11 mouse cellular contexts compared by ENCODE assay signal in the genomic region with DNA sequence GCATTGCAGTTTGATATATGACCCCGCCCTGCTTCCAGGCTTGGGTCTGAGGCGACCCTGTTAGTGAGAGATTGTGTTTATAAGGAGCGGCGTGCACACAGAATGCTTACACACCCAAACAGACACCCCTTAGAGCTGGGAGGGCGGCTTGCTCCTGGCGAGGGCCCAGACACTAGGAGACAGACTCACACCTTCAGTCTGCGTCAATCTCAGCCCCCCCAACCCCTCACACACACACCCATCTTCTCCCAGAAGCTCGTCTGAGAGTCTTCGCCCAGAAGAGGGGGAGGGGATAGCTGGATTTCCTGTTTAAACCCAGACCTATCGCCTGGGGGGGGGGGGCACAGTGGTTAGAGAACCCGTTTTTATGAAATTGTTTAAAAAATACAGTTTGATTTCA. TPM values are rescaled to one million over a fixed set of nuclear protein-coding genes. Genes with fewer than 3 reads are reported as not detected.
DNase-seq lines count a peak whose midpoint lies in the region; ATAC-seq and TF ChIP-seq lines count a peak whose summit lies in the region.
"Had no signal": no experiment of that assay in that cellular context is flagged by ENCODE, and none has a peak within 500 bp of the region (broad histone marks: within the 10 kb centered on the region; RNA-seq: fewer than 3 reads in every experiment).

No protein-coding gene starts in this region.

- TF ChIP-seq POLR2A in testis, adult 2 months (IDR thresholded peaks at IDR 0.05; ENCODE audit: control insufficient read depth, low read depth, low read length), result no peak

- no peak overlapping the region; the same call in 1 of the 2 replicates for H3K9ac ChIP-seq in heart, embryonic 12.5 days
- H3K9ac ChIP-seq in stomach, postnatal 0 days (ENCODE audit: low read length), result no peak overlapping the region
- H3K9ac ChIP-seq: embryonic facial prominence, embryonic 12.5 days had no signal

- H3K4me2 ChIP-seq in heart, embryonic 12.5 days, result peak overlapping the region; percentile 91
- peak overlapping the region; percentile 80 for H3K4me2 ChIP-seq in stomach, postnatal 0 days (replicated peaks; ENCODE audit: low read depth)

- WGBS in heart, embryonic 12.5 days, result 18% methylated on average over 11 of the region's 11 CpGs
- WGBS in limb, embryonic 10.5 days, result under 1% methylated on average over 11 of the region's 11 CpGs
- WGBS in stomach, postnatal 0 days, result 20% methylated on average over 11 of the region's 11 CpGs

- no peak for DNase-seq in heart, adult 18-20 months
- no peak for DNase-seq in testis, postnatal 10 days (ENCODE audit: low spot score)
- DNase-seq in limb, embryonic 10.5 days (ENCODE audit: low spot score), result peak; percentile 79
- no peak for DNase-seq in stomach, postnatal 0 days (ENCODE audit: low spot score)
- DNase-seq in yolk sac, embryonic 10.5 days (ENCODE audit: low spot score), result no peak

- ATAC-seq in heart, embryonic 12.5 days (ENCODE audit: insufficient number of reproducible peaks, low FRiP score), result 0 out of 2 replicates have a peak, but pooled peaks have one; percentile 27
- peak; percentile 19; the same call in 1 of the 2 replicates for ATAC-seq in stomach, postnatal 0 days (ENCODE audit: low FRiP score, low TSS enrichment)
- no peak for ATAC-seq in monocyte, adult 5-6 weeks (replicated peaks; ENCODE audit: insufficient number of reproducible peaks, low FRiP score, low TSS enrichment, poor library complexity, severe bottlenecking)

- H3K4me3 ChIP-seq in heart, embryonic 12.5 days, result no peak overlapping the region
- no peak overlapping the region for H3K4me3 ChIP-seq in testis, adult 2 months (ENCODE audit: control insufficient read depth, low read depth, low read length)
- H3K4me3 ChIP-seq in limb, embryonic 10.5 days, result peak overlapping the region; percentile 56
- peak overlapping the region; percentile 45 for H3K4me3 ChIP-seq in stomach, postnatal 0 days (ENCODE audit: low read depth, low read length)

- no peaks in the 10 kb centered on the region for H3K9me3 ChIP-seq in heart, embryonic 12.5 days (replicated peaks)
- no peaks in the 10 kb centered on the region for H3K9me3 ChIP-seq in limb, embryonic 10.5 days (replicated peaks)
- H3K9me3 ChIP-seq in stomach, postnatal 0 days (ENCODE audit: control insufficient read depth, low read length), result no peaks in the 10 kb centered on the region
- H3K9me3 ChIP-seq: embryonic facial prominence, embryonic 12.5 days had no signal

- TF ChIP-seq EP300 in stomach, postnatal 0 days (optimal IDR thresholded peaks at IDR 0.05), result no peak

- peaks cover 29% of the 10 kb centered on the region for H3K4me1 ChIP-seq in heart, embryonic 12.5 days (replicated peaks)
- peaks cover 13% of the 10 kb centered on the region for H3K4me1 ChIP-seq in testis, adult 2 months (ENCODE audit: control insufficient read depth, insufficient read depth, low read length)
- H3K4me1 ChIP-seq in limb, embryonic 10.5 days, result peaks cover 99% of the 10 kb centered on the region
- 0 out of 2 replicates have a peak, but pooled peaks cover 2% of the 10 kb centered on the region for H3K4me1 ChIP-seq in stomach, postnatal 0 days (replicated peaks; ENCODE audit: control insufficient read depth, insufficient read depth)

- H3K27ac ChIP-seq in heart, embryonic 12.5 days (ENCODE audit: poor library complexity, severe bottlenecking), result no peak overlapping the region
- H3K27ac ChIP-seq in testis, adult 2 months (ENCODE audit: control insufficient read depth, insufficient read depth, low read depth, low read length), result peak overlapping the region; percentile 25
- peak overlapping the region; percentile 94 for H3K27ac ChIP-seq in limb, embryonic 10.5 days
- peak overlapping the region; percentile 78 for H3K27ac ChIP-seq in stomach, postnatal 0 days (replicated peaks)
- H3K27ac ChIP-seq: embryonic facial prominence, embryonic 12.5 days had no signal

- H3K27me3 ChIP-seq in heart, embryonic 12.5 days (replicated peaks), result peaks cover 96% of the 10 kb centered on the region
- H3K27me3 ChIP-seq in testis, adult 2 months (ENCODE audit: control insufficient read depth, insufficient read depth, low read length), result peaks cover 12% of the 10 kb centered on the region
- peaks cover 99% of the 10 kb centered on the region for H3K27me3 ChIP-seq in limb, embryonic 10.5 days (ENCODE audit: low read depth, poor library complexity, severe bottlenecking)
- peaks cover 15% of the 10 kb centered on the region; the same call in 1 of the 2 replicates for H3K27me3 ChIP-seq in stomach, postnatal 0 days (ENCODE audit: control insufficient read depth, insufficient read depth, low read length)

- no peak for TF ChIP-seq CTCF in testis, adult 2 months (IDR thresholded peaks at IDR 0.05; ENCODE audit: control insufficient read depth, insufficient read depth, insufficient replicate concordance, low read depth, low read length)
- no peak for TF ChIP-seq CTCF in stomach, postnatal 0 days (IDR thresholded peaks at IDR 0.05; ENCODE audit: low read depth)

- H3K36me3 ChIP-seq in heart, embryonic 12.5 days, result no peaks in the 10 kb centered on the region
- no peaks in the 10 kb centered on the region for H3K36me3 ChIP-seq in testis, adult 2 months (ENCODE audit: control insufficient read depth, insufficient read depth, low read length)
- H3K36me3 ChIP-seq in limb, embryonic 10.5 days, result no peaks in the 10 kb centered on the region
- H3K36me3 ChIP-seq in stomach, postnatal 0 days (ENCODE audit: control insufficient read depth, insufficient read depth, low read length), result no peaks in the 10 kb centered on the region
- H3K36me3 ChIP-seq: embryonic facial prominence, embryonic 12.5 days had no signal

RNA-seq across cellular contexts. Expression of a gene that starts 1.9 kb away (rescaled TPM):
- polyA plus RNA-seq in heart, embryonic 12.5 days (2016; fragmentation: Nextera tagmentation; extraction: Ambion mirVana), result 0.18 and 0.82 TPM in 2 replicates
- under 1 TPM in 1 of 2 experiments, not detected in 1; 0.18 TPM for total RNA-seq in heart, adult 18-20 months (2021)
- polyA plus RNA-seq in testis, adult 2 months (2012; rRNA removed), result 1.0 and 1.1 TPM in 2 replicates
- polyA plus RNA-seq in limb, embryonic 10.5 days (2016; fragmentation: Nextera tagmentation; extraction: Ambion mirVana), result 10.1 and 10.2 TPM in 2 replicates
- 3.3 and 4.9 TPM in 2 replicates for polyA plus RNA-seq in stomach, postnatal 0 days (2015; fragmentation: Nextera tagmentation; extraction: Ambion mirVana)
- total RNA-seq in monocyte, adult 5-6 weeks (2017), result not detected in 3 replicates
- polyA plus RNA-seq: embryonic facial prominence, embryonic 12.5 days; liver, embryonic 16.5 days; thymus, postnatal 0 days had no signal

RNA-seq across cellular contexts. Expression of a gene that starts 9.5 kb away (rescaled TPM):
- polyA plus RNA-seq in heart, embryonic 12.5 days (2016; fragmentation: Nextera tagmentation; extraction: Ambion mirVana), result 0.11 TPM in 1 of 2 replicates, not detected in the other
- not detected for total RNA-seq in heart, adult 18-20 months (2021)
- 0.15 and 0.34 TPM in 2 replicates for polyA plus RNA-seq in testis, adult 2 months (2012; rRNA removed)
- 5.1 and 6.0 TPM in 2 replicates for polyA plus RNA-seq in limb, embryonic 10.5 days (2016; fragmentation: Nextera tagmentation; extraction: Ambion mirVana)
- polyA plus RNA-seq in stomach, postnatal 0 days (2015; fragmentation: Nextera tagmentation; extraction: Ambion mirVana), result 7.1 and 7.3 TPM in 2 replicates
- total RNA-seq in monocyte, adult 5-6 weeks (2017), result not detected in 3 replicates
- polyA plus RNA-seq: embryonic facial prominence, embryonic 12.5 days; liver, embryonic 16.5 days; thymus, postnatal 0 days had no signal

RNA-seq across cellular contexts. Expression of a gene that starts 18.8 kb away (rescaled TPM):
- polyA plus RNA-seq in heart, embryonic 12.5 days (2016; fragmentation: Nextera tagmentation; extraction: Ambion mirVana), result 0.57 and 0.76 TPM in 2 replicates
- total RNA-seq in heart, adult 18-20 months (2021), result under 1 TPM in 1 of 2 experiments, not detected in 1; 0.23 TPM
- 0.33 and 0.36 TPM in 2 replicates for polyA plus RNA-seq in testis, adult 2 months (2012; rRNA removed)
- polyA plus RNA-seq in limb, embryonic 10.5 days (2016; fragmentation: Nextera tagmentation; extraction: Ambion mirVana), result 9.1 and 9.8 TPM in 2 replicates
- polyA plus RNA-seq in stomach, postnatal 0 days (2015; fragmentation: Nextera tagmentation; extraction: Ambion mirVana), result 9.6 and 10.4 TPM in 2 replicates
- total RNA-seq in monocyte, adult 5-6 weeks (2017), result 0.57 TPM in 1 of 3 replicates, not detected in the others

RNA-seq across cellular contexts. Expression of a gene that starts 23.7 kb away (rescaled TPM):
- not detected in 2 replicates for polyA plus RNA-seq in heart, embryonic 12.5 days (2016; fragmentation: Nextera tagmentation; extraction: Ambion mirVana)
- not detected for total RNA-seq in heart, adult 18-20 months (2021)
- 2.1 and 2.6 TPM in 2 replicates for polyA plus RNA-seq in testis, adult 2 months (2012; rRNA removed)
- polyA plus RNA-seq in limb, embryonic 10.5 days (2016; fragmentation: Nextera tagmentation; extraction: Ambion mirVana), result 4.4 and 6.9 TPM in 2 replicates
- not detected in 2 replicates for polyA plus RNA-seq in stomach, postnatal 0 days (2015; fragmentation: Nextera tagmentation; extraction: Ambion mirVana)
- total RNA-seq in monocyte, adult 5-6 weeks (2017), result not detected in 3 replicates
- polyA plus RNA-seq: embryonic facial prominence, embryonic 12.5 days; liver, embryonic 16.5 days; thymus, postnatal 0 days had no signal

RNA-seq across cellular contexts. Expression of a gene that starts 32.7 kb away (rescaled TPM):
- 0.38 and 0.39 TPM in 2 replicates for polyA plus RNA-seq in heart, embryonic 12.5 days (2016; fragmentation: Nextera tagmentation; extraction: Ambion mirVana)
- total RNA-seq in heart, adult 18-20 months (2021), result under 1 TPM in 1 of 2 experiments, not detected in 1; 0.18 TPM
- polyA plus RNA-seq in testis, adult 2 months (2012; rRNA removed), result 0.53 and 0.66 TPM in 2 replicates
- 10.6 and 12.7 TPM in 2 replicates for polyA plus RNA-seq in limb, embryonic 10.5 days (2016; fragmentation: Nextera tagmentation; extraction: Ambion mirVana)
- 18.0 and 18.2 TPM in 2 replicates for polyA plus RNA-seq in stomach, postnatal 0 days (2015; fragmentation: Nextera tagmentation; extraction: Ambion mirVana)
- total RNA-seq in monocyte, adult 5-6 weeks (2017), result not detected in 3 replicates

Comparison
In these comparisons a context has a peak if more than half of its experiments do, and no peak if none do; other contexts are left out.
1. H3K4me3 ChIP-seq: peak in limb, embryonic 10.5 days (single experiment) and stomach, postnatal 0 days (single experiment); none in heart, embryonic 12.5 days (single experiment) and testis, adult 2 months (single experiment).